Mouse (Mus musculus): Measurements from ENCODE around the gene Cnih3. TPM values are rescaled to one million over a fixed set of nuclear protein-coding genes. Genes with fewer than 3 reads are reported as not detected.

The Cnih3 gene
- polyA plus RNA-seq, 1 experiment from 2014 or later, result 0.11 TPM

DNA sequence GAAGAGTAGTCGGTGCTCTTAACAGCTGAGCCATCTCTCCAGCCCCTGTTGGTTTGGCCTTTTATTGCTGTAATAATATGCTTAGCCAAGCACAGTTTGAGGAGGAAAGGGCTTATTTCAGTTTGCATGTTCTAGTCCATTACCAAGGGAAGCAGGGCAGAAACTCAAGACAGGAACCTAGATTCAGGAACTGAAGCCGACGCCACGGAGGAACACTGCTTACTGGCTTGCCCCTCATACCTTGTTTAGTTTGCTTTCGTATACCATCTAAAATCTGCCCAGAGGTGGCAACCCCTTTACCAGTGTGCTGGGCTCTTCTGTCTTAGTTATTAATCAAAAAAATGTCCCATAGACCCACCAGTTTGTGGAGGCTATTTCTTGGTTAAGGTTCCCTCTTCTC, 25.3 kb upstream of the Cnih3 start:
- no peak for ATAC-seq (replicated peaks; ENCODE audit: insufficient number of reproducible peaks, insufficient read depth, low FRiP score, low read depth)
- Histone ChIP-seq H3K4me2 (no peak overlapping the region), H3K9me3 (replicated peaks) (no peaks in the 10 kb centered on the region), H3K27ac (no peak overlapping the region), H3K36me3 (no peaks in the 10 kb centered on the region), H3K4me3 (no peak overlapping the region), H3K9ac (no peak overlapping the region), H3K4me1 (replicated peaks) (peaks cover 2% of the 10 kb centered on the region; the same call in 1 of the 2 replicates), H3K27me3 (no peaks in the 10 kb centered on the region)
- 88% methylated on average over 5 of the region's 5 CpGs for WGBS

GRCm38 (mm10) chr1:181327636-181328420, 24.6 kb upstream of the Cnih3 start:
- Histone ChIP-seq H3K9ac (no peak overlapping the region), H3K27ac (no peak overlapping the region), H3K36me3 (no peaks in the 10 kb centered on the region), H3K4me1 (replicated peaks) (peaks cover 7% of the 10 kb centered on the region), H3K9me3 (replicated peaks) (no peaks in the 10 kb centered on the region), H3K4me2 (no peak overlapping the region), H3K27me3 (no peaks in the 10 kb centered on the region), H3K4me3 (no peak overlapping the region)
- 82% methylated on average over 10 of the region's 10 CpGs for WGBS
- no peak for ATAC-seq (replicated peaks; ENCODE audit: insufficient number of reproducible peaks, insufficient read depth, low FRiP score, low read depth)

GRCm38 (mm10) chr1:181329110-181329509, 23.3 kb upstream of the Cnih3 start:
- H3K4me2 ChIP-seq, result no peak overlapping the region
- 59% methylated on average over 3 of the region's 3 CpGs for WGBS
- no peak overlapping the region for H3K9ac ChIP-seq
- no peaks in the 10 kb centered on the region for H3K9me3 ChIP-seq (replicated peaks)
- H3K36me3 ChIP-seq, result no peaks in the 10 kb centered on the region
- no peaks in the 10 kb centered on the region for H3K27me3 ChIP-seq
- no peak overlapping the region for H3K4me3 ChIP-seq
- ATAC-seq (replicated peaks; ENCODE audit: insufficient number of reproducible peaks, insufficient read depth, low FRiP score, low read depth), result no peak
- H3K27ac ChIP-seq, result no peak overlapping the region
- peaks cover 7% of the 10 kb centered on the region for H3K4me1 ChIP-seq (replicated peaks)

DNA sequence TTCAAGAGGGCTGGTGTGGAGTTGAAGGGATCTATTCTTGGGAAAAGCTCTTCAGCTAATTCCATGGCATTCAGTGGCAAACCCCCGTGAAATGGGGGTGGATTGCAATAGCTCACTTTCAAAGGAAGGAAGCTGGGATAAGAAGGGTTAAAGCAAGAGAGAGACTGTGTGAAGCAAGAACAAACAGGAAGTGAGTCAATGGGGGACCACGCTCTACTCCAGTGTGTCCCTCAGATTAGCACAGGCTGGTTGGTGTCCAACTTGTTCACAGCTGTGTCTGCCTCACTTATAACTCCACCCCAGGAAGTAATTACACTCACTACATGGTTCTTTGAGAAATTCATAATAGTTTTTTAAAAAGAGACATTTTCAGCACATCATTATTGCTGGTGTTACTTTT, 19.8 kb upstream of the Cnih3 start:
- ATAC-seq (replicated peaks; ENCODE audit: insufficient number of reproducible peaks, insufficient read depth, low FRiP score, low read depth), result no peak
- no peak overlapping the region for H3K27ac ChIP-seq

GRCm38 (mm10) chr1:181334329-181335018, 18.0 kb upstream of the Cnih3 start:
- ATAC-seq (replicated peaks; ENCODE audit: insufficient number of reproducible peaks, insufficient read depth, low FRiP score, low read depth), result no peak

More for the DNA sequence above, 19.8 kb upstream of the Cnih3 start:
- Histone ChIP-seq H3K27me3 (no peaks in the 10 kb centered on the region), H3K36me3 (no peaks in the 10 kb centered on the region), H3K4me3 (no peak overlapping the region), H3K9ac (no peak overlapping the region), H3K9me3 (replicated peaks) (no peaks in the 10 kb centered on the region), H3K4me2 (no peak overlapping the region), H3K4me1 (replicated peaks) (peaks cover 10% of the 10 kb centered on the region)
- 38% methylated on average over 2 of the region's 2 CpGs for WGBS

DNA sequence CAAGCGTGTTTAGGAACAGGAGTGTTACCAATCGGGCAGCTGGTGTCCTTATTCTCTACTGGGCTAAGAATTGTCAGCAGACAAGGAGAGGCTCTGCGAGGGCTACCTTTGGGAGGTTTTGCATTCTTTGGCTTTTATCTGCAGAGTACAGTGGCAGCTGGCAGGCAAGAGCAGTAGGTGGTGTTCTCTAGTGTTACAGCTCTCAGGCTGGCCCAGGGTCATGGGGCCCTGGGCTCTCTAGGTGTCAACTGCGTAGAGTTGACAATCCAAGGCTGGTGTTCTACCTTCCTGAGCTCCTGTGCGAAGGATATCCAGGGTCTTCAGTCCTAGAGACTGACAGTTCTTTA, 17.4 kb upstream of the Cnih3 start:
- Histone ChIP-seq H3K4me2 (no peak overlapping the region), H3K9ac (no peak overlapping the region), H3K27me3 (no peaks in the 10 kb centered on the region), H3K4me1 (replicated peaks) (peaks cover 10% of the 10 kb centered on the region), H3K9me3 (replicated peaks) (no peaks in the 10 kb centered on the region), H3K36me3 (no peaks in the 10 kb centered on the region), H3K4me3 (no peak overlapping the region), H3K27ac (no peak overlapping the region)
- no peak for ATAC-seq (replicated peaks; ENCODE audit: insufficient number of reproducible peaks, insufficient read depth, low FRiP score, low read depth)
- 78% methylated on average over 5 of the region's 5 CpGs for WGBS

More at GRCm38 (mm10) chr1:181334329-181335018, 18.0 kb upstream of the Cnih3 start:
- WGBS, result 76% methylated on average over 6 of the region's 6 CpGs
- H3K27me3 ChIP-seq, result no peaks in the 10 kb centered on the region
- no peak overlapping the region for H3K4me2 ChIP-seq
- peaks cover 10% of the 10 kb centered on the region for H3K4me1 ChIP-seq (replicated peaks)
- H3K4me3 ChIP-seq, result no peak overlapping the region
- H3K9me3 ChIP-seq (replicated peaks), result no peaks in the 10 kb centered on the region
- no peak overlapping the region for H3K27ac ChIP-seq
- no peaks in the 10 kb centered on the region for H3K36me3 ChIP-seq
- H3K9ac ChIP-seq, result no peak overlapping the region

GRCm38 (mm10) chr1:181335388-181335787, 17.0 kb upstream of the Cnih3 start:
- ATAC-seq (replicated peaks; ENCODE audit: insufficient number of reproducible peaks, insufficient read depth, low FRiP score, low read depth), result no peak
- Histone ChIP-seq H3K4me2 (no peak overlapping the region), H3K4me1 (replicated peaks) (peaks cover 10% of the 10 kb centered on the region), H3K36me3 (no peaks in the 10 kb centered on the region), H3K27me3 (no peaks in the 10 kb centered on the region), H3K9me3 (replicated peaks) (no peaks in the 10 kb centered on the region), H3K27ac (no peak overlapping the region), H3K4me3 (no peak overlapping the region), H3K9ac (no peak overlapping the region)
- 88% methylated on average over 4 of the region's 4 CpGs for WGBS

DNA sequence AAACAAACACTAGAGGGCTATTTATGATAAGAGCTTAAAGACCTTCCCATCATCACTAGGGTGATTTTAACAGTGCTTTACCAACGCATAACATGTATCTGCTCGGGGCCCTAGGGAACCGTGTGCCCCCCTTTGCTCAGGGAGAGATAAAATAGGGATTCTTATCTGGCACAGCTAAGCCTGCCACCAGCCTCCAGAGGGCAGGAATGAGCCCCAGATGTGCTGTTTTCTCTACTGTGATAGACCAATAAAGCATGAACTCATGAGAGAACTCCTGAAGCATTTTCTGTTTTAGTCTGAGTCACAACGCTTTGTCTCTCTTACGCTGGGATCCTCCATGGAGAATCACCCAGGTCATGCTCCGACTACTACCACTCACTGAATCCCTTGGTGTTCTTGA, 15.6 kb upstream of the Cnih3 start:
- Histone ChIP-seq H3K36me3 (no peaks in the 10 kb centered on the region), H3K27me3 (no peaks in the 10 kb centered on the region), H3K4me2 (no peak overlapping the region), H3K27ac (no peak overlapping the region), H3K4me3 (no peak overlapping the region), H3K9me3 (replicated peaks) (no peaks in the 10 kb centered on the region), H3K4me1 (replicated peaks) (peaks cover 10% of the 10 kb centered on the region), H3K9ac (no peak overlapping the region)
- WGBS, result 85% methylated on average over 6 of the region's 6 CpGs
- ATAC-seq (replicated peaks; ENCODE audit: insufficient number of reproducible peaks, insufficient read depth, low FRiP score, low read depth), result no peak

GRCm38 (mm10) chr1:181339106-181339505, 13.3 kb upstream of the Cnih3 start:
- Histone ChIP-seq H3K9me3 (replicated peaks) (no peaks in the 10 kb centered on the region), H3K9ac (no peak overlapping the region), H3K4me2 (no peak overlapping the region), H3K4me3 (no peak overlapping the region), H3K36me3 (no peaks in the 10 kb centered on the region), H3K4me1 (replicated peaks) (0 out of 2 replicates have a peak, but pooled peaks cover 3% of the 10 kb centered on the region), H3K27me3 (no peaks in the 10 kb centered on the region), H3K27ac (no peak overlapping the region)
- 78% methylated on average over 6 of the region's 6 CpGs for WGBS
- ATAC-seq (replicated peaks; ENCODE audit: insufficient number of reproducible peaks, insufficient read depth, low FRiP score, low read depth), result no peak

GRCm38 (mm10) chr1:181345547-181345946, 6.9 kb upstream of the Cnih3 start:
- no peak overlapping the region for H3K4me3 ChIP-seq
- H3K27me3 ChIP-seq, result peaks cover 14% of the 10 kb centered on the region
- H3K27ac ChIP-seq, result no peak overlapping the region
- H3K9ac ChIP-seq, result no peak overlapping the region
- H3K9me3 ChIP-seq (replicated peaks), result no peaks in the 10 kb centered on the region
- ATAC-seq (replicated peaks; ENCODE audit: insufficient number of reproducible peaks, insufficient read depth, low FRiP score, low read depth), result 0 out of 2 replicates have a peak, but pooled peaks have one; percentile 43
- H3K4me1 ChIP-seq (replicated peaks), result no peaks in the 10 kb centered on the region
- 21% methylated on average over 15 of the region's 15 CpGs for WGBS
- H3K4me2 ChIP-seq, result no peak overlapping the region
- no peaks in the 10 kb centered on the region for H3K36me3 ChIP-seq

GRCm38 (mm10) chr1:181352043-181352366, 423 bp upstream of the Cnih3 start:
- H3K36me3 ChIP-seq, result no peaks in the 10 kb centered on the region
- peak overlapping the region; percentile 52 for H3K9ac ChIP-seq
- H3K27me3 ChIP-seq, result peaks cover 68% of the 10 kb centered on the region
- peaks cover 17% of the 10 kb centered on the region for H3K4me1 ChIP-seq (replicated peaks)
- 9% methylated on average over 3 of the region's 3 CpGs for WGBS
- H3K4me3 ChIP-seq, result peak overlapping the region; percentile 56
- 0 out of 2 replicates have a peak, but pooled peaks have one; percentile 14 for ATAC-seq (replicated peaks; ENCODE audit: insufficient number of reproducible peaks, insufficient read depth, low FRiP score, low read depth)
- H3K27ac ChIP-seq, result no peak overlapping the region
- H3K9me3 ChIP-seq (replicated peaks), result no peaks in the 10 kb centered on the region
- H3K4me2 ChIP-seq, result peak overlapping the region; percentile 98
